Mouse (Mus musculus): Measurements from ENCODE around the gene Igf2bp3.

Igf2bp3 gene

GRCm38 (mm10) chr6:49068361-49068760 lies 146.4 kb downstream of the Igf2bp3 start:
- no peak for ATAC-seq (ENCODE audit: low TSS enrichment)

GRCm38 (mm10) chr6:49057053-49058021 lies 157.4 kb downstream of the Igf2bp3 start:
- ATAC-seq (ENCODE audit: low TSS enrichment), result peak; percentile 87

- no peak for ATAC-seq (ENCODE audit: low TSS enrichment)
Measured at GRCm38 (mm10) chr6:49056009-49056408, 158.7 kb downstream of the Igf2bp3 start.

- ATAC-seq (ENCODE audit: low TSS enrichment), result 0 out of 2 replicates have a peak, but pooled peaks have one; percentile 34
Measured at GRCm38 (mm10) chr6:49055256-49055733, 159.5 kb downstream of the Igf2bp3 start.

- no peak for ATAC-seq (ENCODE audit: low TSS enrichment)
Measured at GRCm38 (mm10) chr6:49052191-49052590, 162.6 kb downstream of the Igf2bp3 start.

- ATAC-seq (ENCODE audit: low TSS enrichment), result no peak
Measured at GRCm38 (mm10) chr6:49050677-49051410, 163.9 kb downstream of the Igf2bp3 start.

GRCm38 (mm10) chr6:49048395-49048794 lies 166.4 kb downstream of the Igf2bp3 start:
- no peak for ATAC-seq (ENCODE audit: low TSS enrichment)

GRCm38 (mm10) chr6:49047848-49048247 lies 166.9 kb downstream of the Igf2bp3 start:
- ATAC-seq (ENCODE audit: low TSS enrichment), result no peak

- no peak for ATAC-seq (ENCODE audit: low TSS enrichment)
Measured at GRCm38 (mm10) chr6:49046976-49047375, 167.8 kb downstream of the Igf2bp3 start.

GRCm38 (mm10) chr6:49046502-49046901 lies 168.3 kb downstream of the Igf2bp3 start:
- no peak for ATAC-seq (ENCODE audit: low TSS enrichment)

GRCm38 (mm10) chr6:49039470-49040180 lies 175.1 kb downstream of the Igf2bp3 start:
- peak; percentile 78 for ATAC-seq (ENCODE audit: low TSS enrichment)

- no peak for ATAC-seq (ENCODE audit: low TSS enrichment)
Measured at GRCm38 (mm10) chr6:49037268-49037662, 177.5 kb downstream of the Igf2bp3 start.

- no peak for ATAC-seq (ENCODE audit: low TSS enrichment)
Measured at GRCm38 (mm10) chr6:49036275-49037267, 178.2 kb downstream of the Igf2bp3 start, which contains the start of gene Gpnmb. Gene Gpnmb (plus strand): TSS chr6:49036546.
